Mouse (Mus musculus): Measurements from ENCODE around the gene Xk.
"Not testable (repeated sequence)": the region's sequence is repeated elsewhere in the genome, so short reads cannot be mapped to it uniquely, and the experiment has no call there.

Xk gene

GRCm38 (mm10) chrX:9272460-9273361 lies at the start of gene Xk:
TSS of gene Xk (plus strand) at chrX:9272756.
- DNase-seq = peak; percentile 75

GRCm38 (mm10) chrX:9227105-9227504 lies 45.5 kb upstream of the Xk start:
- DNase-seq = no peak

GRCm38 (mm10) chrX:9240737-9241591 lies 31.6 kb upstream of the Xk start:
- no peak for DNase-seq

- no peak for DNase-seq
These were observed 29.1 kb upstream of the Xk start for GRCm38 (mm10) chrX:9243381-9243864.

- DNase-seq = no peak
These were observed 27.8 kb upstream of the Xk start for GRCm38 (mm10) chrX:9244603-9245336.

- no peak for DNase-seq
These were observed 23.6 kb upstream of the Xk start for GRCm38 (mm10) chrX:9248911-9249310.

GRCm38 (mm10) chrX:9253990-9254389 lies 18.6 kb upstream of the Xk start:
- no peak for DNase-seq

GRCm38 (mm10) chrX:9254901-9255300 lies 17.7 kb upstream of the Xk start:
- no peak for DNase-seq

- no peak for DNase-seq
These were observed 15.8 kb upstream of the Xk start, which contains the start of gene Gm14862 for GRCm38 (mm10) chrX:9256766-9257165. TSS of gene Gm14862 (minus strand) at chrX:9256899.

GRCm38 (mm10) chrX:9257831-9258230 lies 14.7 kb upstream of the Xk start:
- no peak for DNase-seq

GRCm38 (mm10) chrX:9259267-9259666 lies 13.3 kb upstream of the Xk start:
- DNase-seq = no peak

- DNase-seq = no peak
These were observed 1.4 kb upstream of the Xk start for GRCm38 (mm10) chrX:9271112-9271511.

GRCm38 (mm10) chrX:9271947-9272459 lies 553 bp upstream of the Xk start:
- DNase-seq = no peak

- DNase-seq = no peak
These were observed 934 bp downstream of the Xk start for GRCm38 (mm10) chrX:9273377-9274002.

- no peak for DNase-seq
These were observed 1.8 kb downstream of the Xk start for GRCm38 (mm10) chrX:9274321-9274720.

- not testable (repeated sequence) for DNase-seq
These were observed 10.9 kb downstream of the Xk start, which contains the start of gene H2al1m for GRCm38 (mm10) chrX:9283464-9283863. TSS of gene H2al1m (plus strand) at chrX:9283764.

GRCm38 (mm10) chrX:9293140-9293829 lies 20.7 kb downstream of the Xk start:
- DNase-seq = not testable (repeated sequence)

- DNase-seq = no peak
These were observed 25.9 kb downstream of the Xk start for GRCm38 (mm10) chrX:9298413-9298864.

GRCm38 (mm10) chrX:9302791-9303190 lies 30.2 kb downstream of the Xk start:
- no peak for DNase-seq

GRCm38 (mm10) chrX:9303455-9303854 lies 30.9 kb downstream of the Xk start:
- DNase-seq = no peak

GRCm38 (mm10) chrX:9316457-9316856 lies 43.9 kb downstream of the Xk start:
- DNase-seq = not testable (repeated sequence)
